Mouse (Mus musculus) liver, postnatal 0 days (tissue): Measurements from ENCODE around the gene Tmem59l. TPM values are rescaled to one million over a fixed set of nuclear protein-coding genes. Genes with fewer than 3 reads are reported as not detected.

Experiments
- ATAC-seq: fragments of 200-750 bp; cut with Nextera tagmentation; 2 replicates; pipeline ENCODE4 v1.8.0; 2017; ENCODE audit warnings: mild to moderate bottlenecking, moderate library complexity
- DNase-seq: peaks from one replicate; pipeline ENCODE4 v3.0.0-alpha.2; 2016
- H3K27ac ChIP-seq: fragments of 300-500 bp; sonication (generic); 2 replicates; pipeline ENCODE4 v1.5.1; 2014; ENCODE audit warnings: antibody characterized with exemption, moderate library complexity, mild to moderate bottlenecking, low read depth
- H3K27me3 ChIP-seq: fragments of 300-500 bp; sonication (generic); 2 replicates; pipeline ENCODE4 v1.6.1; 2014; ENCODE audit warnings: low read length, control low read depth, mixed read lengths; ENCODE audit not compliant: insufficient read depth
- H3K36me3 ChIP-seq: fragments of 300-500 bp; sonication (generic); replicated peaks from 2 replicates; pipeline ENCODE4 v1.6.1; 2014; ENCODE audit warnings: mild to moderate bottlenecking, control low read depth, low read length, moderate library complexity, mixed read lengths; ENCODE audit not compliant: insufficient read depth
- H3K4me1 ChIP-seq: fragments of 300-500 bp; sonication (generic); 2 replicates; pipeline ENCODE4 v1.6.1; 2014; ENCODE audit warnings: antibody characterized with exemption, mild to moderate bottlenecking, control low read depth; ENCODE audit not compliant: insufficient read depth
- H3K4me2 ChIP-seq: fragments of 300-500 bp; sonication (generic); 2 replicates; pipeline ENCODE4 v1.6.1; 2014; ENCODE audit warnings: low read depth, mild to moderate bottlenecking, low read length, moderate library complexity, mixed read lengths
- H3K4me3 ChIP-seq: fragments of 300-500 bp; sonication (generic); 2 replicates; pipeline ENCODE4 v1.5.1; 2014; ENCODE audit warnings: low read depth, low read length
- H3K9ac ChIP-seq: fragments of 300-500 bp; sonication (generic); replicated peaks from 2 replicates; pipeline ENCODE4 v1.6.1; 2014; ENCODE audit warnings: mild to moderate bottlenecking, moderate library complexity
- H3K9me3 ChIP-seq: fragments of 300-500 bp; sonication (generic); 2 replicates; pipeline ENCODE4 v1.6.1; 2016; ENCODE audit warnings: mild to moderate bottlenecking, control low read depth, low read length, mixed read lengths
- CTCF ChIP-seq: sonication (generic); IDR thresholded peaks from 2 replicates; pipeline ENCODE4 v1.5.1; 2016; ENCODE audit warnings: antibody characterized with exemption, low read depth
- EP300 ChIP-seq: IDR thresholded peaks from 2 replicates; pipeline ENCODE4 v1.6.1; 2016; ENCODE audit warnings: antibody characterized with exemption, low read depth, mild to moderate bottlenecking
- WGBS: fragments of 180-500 bp; shearing (Covaris S2); extraction: QIAGEN DNeasy Blood & Tissue Kit; methylation state at CpG from one replicate; pipeline ENCODE4 v1.1.7; 2014; ENCODE audit not compliant: insufficient replicate concordance; 5-methylcytosine and 5-hydroxymethylcytosine counted together
- polyA plus RNA-seq: library from polyadenylated mRNA; unstranded; fragments of >200 nt; fragmentation: Nextera tagmentation; extraction: Ambion mirVana; gene quantifications from 2 replicates; pipeline ENCODE4 v1.2.1, GENCODE M21; 2015

The Tmem59l gene
- polyA plus RNA-seq, 1 experiment from 2014 or later, result not detected

DNA sequence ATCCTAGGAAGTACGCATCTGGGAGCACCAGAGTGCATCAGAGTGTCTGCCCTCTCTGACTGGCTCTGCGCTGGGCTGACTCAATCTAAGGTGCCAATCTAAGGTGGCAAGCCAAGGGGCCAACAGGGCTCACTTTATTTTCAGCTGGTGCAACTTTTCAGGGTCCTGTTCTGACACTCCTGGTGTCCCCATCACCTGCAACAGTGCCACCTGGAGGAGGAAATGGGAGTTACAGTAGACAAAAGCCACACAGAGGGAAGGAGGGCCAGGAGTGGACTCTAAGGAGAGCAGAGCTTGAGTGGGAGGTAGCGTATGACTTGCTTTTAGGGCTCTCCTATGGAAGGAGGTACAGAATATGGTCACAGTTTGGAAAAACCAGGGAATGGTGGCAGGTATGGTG is 17.7 kb upstream of the Tmem59l start:
- H3K36me3 ChIP-seq, result peaks cover 15% of the 10 kb centered on the region
- no peak overlapping the region for H3K4me3 ChIP-seq
- TF ChIP-seq EP300, result no peak
- peak; percentile 95 for TF ChIP-seq CTCF
- peaks cover 28% of the 10 kb centered on the region for H3K27me3 ChIP-seq
- 75% methylated on average over 3 of the region's 3 CpGs for WGBS
- H3K27ac ChIP-seq, result no peak overlapping the region
- DNase-seq (peak; percentile 85), ATAC-seq (no peak)
- H3K9ac ChIP-seq, result no peak overlapping the region
- H3K4me1 ChIP-seq, result peaks cover 35% of the 10 kb centered on the region
- H3K4me2 ChIP-seq, result no peak overlapping the region
- no peaks in the 10 kb centered on the region for H3K9me3 ChIP-seq

DNA sequence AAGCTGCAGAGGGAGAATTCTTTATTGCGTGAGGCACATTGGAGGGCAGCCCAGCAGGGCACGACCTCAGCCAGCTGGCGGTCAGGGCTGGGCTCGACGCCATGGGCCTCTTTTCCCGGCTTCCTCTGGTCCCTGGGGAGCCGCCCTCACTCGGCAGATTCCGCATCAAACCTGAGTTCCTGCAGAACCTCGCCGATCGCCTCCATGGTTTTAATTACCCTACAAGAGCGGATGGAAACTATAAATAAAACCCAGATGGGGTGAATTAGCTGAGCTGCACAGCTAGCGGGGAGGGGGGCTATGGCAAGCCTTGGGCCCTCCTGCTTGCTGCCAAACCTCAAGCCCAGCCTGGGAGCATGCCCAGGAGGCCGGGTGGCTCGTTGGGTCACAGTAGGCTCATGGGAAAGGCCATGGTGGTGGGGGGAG is 17.1 kb upstream of the Tmem59l start:
- TF ChIP-seq CTCF, result no peak
- no peak for TF ChIP-seq EP300
- WGBS, result 84% methylated on average over 16 of the region's 16 CpGs
- H3K9ac ChIP-seq, result no peak overlapping the region
- DNase-seq (no peak), ATAC-seq (no peak)
- H3K9me3 ChIP-seq, result no peaks in the 10 kb centered on the region
- peaks cover 15% of the 10 kb centered on the region for H3K36me3 ChIP-seq
- H3K27ac ChIP-seq, result no peak overlapping the region
- no peak overlapping the region for H3K4me2 ChIP-seq
- H3K4me1 ChIP-seq, result peaks cover 39% of the 10 kb centered on the region
- peaks cover 28% of the 10 kb centered on the region for H3K27me3 ChIP-seq
- no peak overlapping the region for H3K4me3 ChIP-seq

DNA sequence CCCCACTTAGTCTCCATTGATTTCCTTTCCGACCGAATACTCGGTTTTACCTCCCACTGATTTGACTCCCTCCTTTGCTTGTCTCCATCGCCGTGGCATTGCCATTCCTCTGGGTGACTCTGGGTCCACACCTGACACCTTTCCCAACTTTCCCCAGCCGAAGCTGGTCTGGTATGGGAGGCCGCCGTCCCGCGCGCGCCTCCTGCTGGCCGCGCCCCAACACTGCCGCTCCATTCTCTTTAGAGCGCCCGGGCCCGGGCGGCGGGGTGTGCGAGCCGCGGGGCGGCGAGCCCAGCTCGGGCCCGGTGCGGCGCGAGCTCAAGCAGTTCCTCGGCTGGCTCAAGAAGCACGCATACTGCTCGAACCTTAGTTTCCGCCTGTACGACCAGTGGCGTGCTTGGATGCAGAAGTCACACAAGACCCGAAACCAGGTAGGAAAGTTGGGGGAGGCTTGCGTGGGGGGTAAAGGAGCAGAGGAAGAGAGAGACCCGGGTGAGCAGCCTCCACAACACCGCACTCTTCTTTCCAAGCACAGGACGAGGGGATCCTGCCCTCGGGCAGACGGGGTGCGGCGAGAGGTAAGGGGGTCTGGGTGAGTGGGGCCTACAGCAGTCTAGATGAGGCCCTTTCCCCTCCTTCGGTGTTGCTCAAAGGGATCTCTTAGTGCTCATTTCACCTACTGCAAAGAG is 16.0 kb upstream of the Tmem59l start:
- Histone ChIP-seq H3K9me3 (no peaks in the 10 kb centered on the region), H3K36me3 (peaks cover 8% of the 10 kb centered on the region), H3K27me3 (peaks cover 37% of the 10 kb centered on the region), H3K27ac (no peak overlapping the region), H3K4me1 (peaks cover 32% of the 10 kb centered on the region), H3K9ac (no peak overlapping the region), H3K4me2 (no peak overlapping the region), H3K4me3 (no peak overlapping the region)
- WGBS, result 19% methylated on average over 42 of the region's 46 CpGs
- ATAC-seq, result peak; percentile 37
- DNase-seq, result peak; percentile 85
- TF ChIP-seq EP300 (no peak), CTCF (peak; percentile 89)

DNA sequence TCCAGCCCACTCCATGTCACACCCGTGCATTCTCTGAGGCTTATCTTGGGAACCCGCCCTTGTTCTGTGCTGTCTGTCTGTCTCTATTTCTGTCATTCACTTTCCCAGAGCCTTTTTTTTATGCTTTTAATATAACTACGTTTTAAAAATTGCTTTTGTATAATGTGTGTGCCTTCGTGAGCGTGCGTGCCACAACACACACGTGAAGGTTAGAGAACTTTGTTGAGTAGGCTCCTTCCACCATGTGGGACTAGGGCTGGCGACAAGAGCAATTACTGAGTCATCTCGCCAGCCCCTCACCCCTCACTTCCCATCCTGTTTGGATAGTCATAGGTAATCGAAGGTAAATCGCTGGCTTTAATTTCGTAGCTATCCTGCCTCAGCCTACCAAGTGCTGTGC is 15.4 kb upstream of the Tmem59l start:
- Histone ChIP-seq H3K4me2 (no peak overlapping the region), H3K4me3 (0 out of 2 replicates have a peak overlapping the region, but pooled peaks have one; percentile 1), H3K27ac (no peak overlapping the region)

DNA sequence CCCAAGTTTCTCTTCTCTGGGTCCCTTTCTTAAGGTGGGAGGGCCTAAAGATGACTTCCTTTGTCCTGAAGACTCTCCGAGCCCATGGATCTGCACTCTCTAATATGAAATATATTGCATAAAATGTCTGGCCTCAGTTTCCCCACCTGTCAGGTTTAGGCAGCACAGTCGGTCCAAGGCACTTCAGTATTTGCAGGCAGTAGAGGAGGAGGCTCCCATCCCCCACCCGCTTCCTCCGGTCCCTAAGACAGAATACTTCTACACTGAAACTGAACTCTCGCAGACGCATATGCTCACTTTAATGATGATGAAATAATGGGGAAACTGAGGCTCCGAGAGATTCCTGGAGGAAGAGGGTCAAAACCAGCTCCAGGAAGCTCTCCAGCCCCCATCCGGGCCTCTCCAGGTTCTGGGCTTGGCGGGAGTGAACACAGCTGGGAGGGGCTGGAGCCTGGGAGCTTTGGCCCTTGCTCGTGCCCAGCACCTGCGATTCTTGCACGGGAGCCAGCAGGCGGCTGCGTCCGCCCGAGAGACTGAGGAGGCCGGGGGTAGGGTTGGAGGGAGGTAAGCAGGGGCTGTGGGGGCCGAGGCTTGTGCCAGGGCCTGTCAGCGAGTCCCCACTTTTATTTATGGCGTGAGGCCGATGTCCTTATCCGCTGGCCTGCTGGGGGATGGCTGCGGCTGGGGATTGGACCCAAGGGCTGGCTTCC is 14.8 kb upstream of the Tmem59l start:
- Histone ChIP-seq H3K4me1 (peaks cover 32% of the 10 kb centered on the region), H3K4me3 (peak overlapping the region; percentile 1; the same call in 1 of the 2 replicates), H3K9ac (no peak overlapping the region), H3K4me2 (0 out of 2 replicates have a peak overlapping the region, but pooled peaks have one; percentile 11), H3K9me3 (no peaks in the 10 kb centered on the region), H3K36me3 (no peaks in the 10 kb centered on the region), H3K27me3 (peaks cover 47% of the 10 kb centered on the region), H3K27ac (no peak overlapping the region)
- ATAC-seq (no peak), DNase-seq (no peak)
- TF ChIP-seq CTCF (no peak), EP300 (no peak)
- WGBS, result 20% methylated on average over 23 of the region's 23 CpGs

More for the DNA sequence above, 15.4 kb upstream of the Tmem59l start:
- Histone ChIP-seq H3K9me3 (no peaks in the 10 kb centered on the region), H3K27me3 (peaks cover 42% of the 10 kb centered on the region), H3K9ac (no peak overlapping the region), H3K36me3 (peaks cover 2% of the 10 kb centered on the region; the same call in 1 of the 2 replicates), H3K4me1 (peaks cover 32% of the 10 kb centered on the region)
- TF ChIP-seq EP300, result no peak
- no peak for TF ChIP-seq CTCF
- no peak for ATAC-seq
- WGBS, result 36% methylated on average over 12 of the region's 12 CpGs
- DNase-seq, result no peak

DNA sequence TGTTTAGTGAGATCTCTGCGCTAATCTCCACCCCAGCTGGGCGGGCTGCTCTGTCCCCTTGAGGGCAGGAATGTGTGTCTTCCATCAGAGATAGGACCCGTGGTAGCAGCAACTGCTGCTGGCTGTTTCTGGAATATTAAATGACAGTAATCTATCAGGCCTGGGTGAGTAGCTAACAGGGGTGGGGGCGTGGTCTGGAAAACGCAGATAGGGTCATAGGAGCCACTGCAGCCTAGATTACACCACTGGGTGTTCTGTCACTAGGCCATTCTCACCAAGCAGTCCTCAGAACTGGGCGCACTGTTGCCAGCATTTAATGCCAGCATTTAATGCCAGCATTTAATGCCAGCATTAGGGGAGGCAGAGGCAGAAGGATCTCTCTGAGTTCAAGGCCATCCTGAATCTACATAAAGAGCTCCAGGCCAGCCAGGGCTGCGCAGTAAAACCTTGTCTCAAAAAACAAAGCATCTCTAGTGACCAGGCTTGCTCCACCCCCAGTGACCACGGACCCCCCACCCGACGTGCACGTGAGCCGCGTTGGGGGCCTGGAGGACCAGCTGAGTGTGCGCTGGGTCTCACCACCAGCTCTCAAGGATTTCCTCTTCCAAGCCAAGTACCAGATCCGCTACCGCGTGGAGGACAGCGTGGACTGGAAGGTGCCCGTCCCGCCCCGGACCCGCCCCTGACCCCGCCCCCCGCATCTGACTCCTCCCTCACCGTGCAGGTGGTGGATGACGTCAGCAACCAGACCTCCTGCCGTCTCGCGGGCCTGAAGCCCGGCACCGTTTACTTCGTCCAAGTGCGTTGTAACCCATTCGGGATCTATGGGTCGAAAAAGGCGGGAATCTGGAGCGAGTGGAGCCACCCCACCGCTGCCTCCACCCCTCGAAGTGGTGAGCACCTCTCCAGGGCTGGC is 13.5 kb upstream of the Tmem59l start:
- H3K4me1 ChIP-seq, result peaks cover 26% of the 10 kb centered on the region
- ATAC-seq, result peak; percentile 59

More for the DNA sequence above, 13.5 kb upstream of the Tmem59l start:
- whole genome bisulfite sequencing, result 12% methylated on average over 37 of the region's 39 CpGs
- DNase-seq, result peak; percentile 74
- Histone ChIP-seq H3K9me3 (no peaks in the 10 kb centered on the region), H3K4me3 (peak overlapping the region; percentile 24), H3K27ac (no peak overlapping the region; the same call in 1 of the 2 replicates), H3K9ac (peak overlapping the region; percentile 45), H3K36me3 (no peaks in the 10 kb centered on the region), H3K27me3 (peaks cover 61% of the 10 kb centered on the region), H3K4me2 (peak overlapping the region; percentile 67)
- TF ChIP-seq EP300 (peak; percentile 45; the same call in 1 of the 2 replicates), CTCF (no peak)
